Mouse (Mus musculus): Measurements from ENCODE around the gene Zfp763. TPM values are rescaled to one million over a fixed set of nuclear protein-coding genes. Genes with fewer than 3 reads are reported as not detected.

The Zfp763 gene
- polyA plus RNA-seq (2012; rRNA removed): 0.87 and 0.97 TPM in 2 replicates

GRCm38 (mm10) chr17:33032900-33033891 is at the start of gene Zfp763:
Gene Zfp763 (minus strand): TSS chr17:33033402.

GRCm38 (mm10) chr17:33067958-33068357 is 34.8 kb upstream of the Zfp763 start, which contains the start of gene 4921501E09Rik:
Gene 4921501E09Rik (minus strand): TSS chr17:33068058.

GRCm38 (mm10) chr17:32992699-32993474 is 40.3 kb downstream of the Zfp763 start, which contains the start of gene Zfp952:
Gene Zfp952 (plus strand): TSS chr17:32993129.

Other genes with a start within 250 kb of the Zfp763 start
- 6.3 and 7.3 TPM in 2 replicates for gene Zfp871, start 245.1 kb downstream of the Zfp763 start, polyA plus RNA-seq (2012; rRNA removed)
- 0.10 and 0.17 TPM in 2 replicates for gene Zfp811, start 223.5 kb downstream of the Zfp763 start, polyA plus RNA-seq (2012; rRNA removed)
- gene Zfp799, start 203.1 kb downstream of the Zfp763 start, polyA plus RNA-seq (2012; rRNA removed): 1.2 and 1.3 TPM in 2 replicates
- 1.4 and 1.5 TPM in 2 replicates for gene Zfp870, start 141.8 kb downstream of the Zfp763 start, polyA plus RNA-seq (2012; rRNA removed)
- 0.07 and 0.25 TPM in 2 replicates for gene Cyp4f14, start 116.1 kb downstream of the Zfp763 start, polyA plus RNA-seq (2012; rRNA removed)
- gene Cyp4f13, start 86.0 kb downstream of the Zfp763 start, polyA plus RNA-seq (2012; rRNA removed): 33.8 and 34.4 TPM in 2 replicates
- 1.6 and 1.8 TPM in 2 replicates for gene Zfp472, start 67.6 kb downstream of the Zfp763 start, polyA plus RNA-seq (2012; rRNA removed)
- 1.9 TPM in 2 replicates for gene Zfp952, start 40.3 kb downstream of the Zfp763 start, polyA plus RNA-seq (2012; rRNA removed)
- gene 4921501E09Rik, start 34.7 kb upstream of the Zfp763 start, polyA plus RNA-seq (2012; rRNA removed): not detected in 2 replicates
- gene Zfp563, start 55.9 kb upstream of the Zfp763 start, polyA plus RNA-seq (2012; rRNA removed): 0.86 and 0.99 TPM in 2 replicates
- not detected in 2 replicates for gene Morc2b, start 106.3 kb upstream of the Zfp763 start, polyA plus RNA-seq (2012; rRNA removed)
- gene Olfr55, start 135.0 kb upstream of the Zfp763 start, polyA plus RNA-seq (2012; rRNA removed): not detected in 2 replicates
- not detected in 2 replicates for gene Olfr239, start 157.9 kb upstream of the Zfp763 start, polyA plus RNA-seq (2012; rRNA removed)
- 0.01 TPM in 1 of 2 replicates, not detected in the other for gene Olfr1564, start 188.3 kb upstream of the Zfp763 start, polyA plus RNA-seq (2012; rRNA removed)
- 1.8 TPM in 2 replicates for gene Zfp955a, start 221.7 kb upstream of the Zfp763 start, polyA plus RNA-seq (2012; rRNA removed)
- not detected in 2 replicates for gene Olfr63, start 231.3 kb upstream of the Zfp763 start, polyA plus RNA-seq (2012; rRNA removed)

All from liver, embryonic 18 days (tissue).